Mouse (Mus musculus): ENCODE measurements around the gene Ints5. TPM values are rescaled to one million over a fixed set of nuclear protein-coding genes. Genes with fewer than 3 reads are reported as not detected.

Gene Ints5
- polyA plus RNA-seq, 1 experiment from 2014 or later: 37.9 TPM

GRCm38 (mm10) chr19:8941136-8941514 is 48.3 kb downstream of the Ints5 start:
- Histone ChIP-seq H3K9ac (peak overlapping the region; percentile 99), H3K4me1 (peaks cover 35% of the 10 kb centered on the region), H3K27me3 (no peaks in the 10 kb centered on the region), H3K9me3 (replicated peaks) (no peaks in the 10 kb centered on the region), H3K36me3 (ENCODE audit: poor library complexity, severe bottlenecking) (peaks cover 32% of the 10 kb centered on the region), H3K4me2 (peak overlapping the region; percentile 72), H3K4me3 (peak overlapping the region; percentile 85), H3K27ac (peak overlapping the region; percentile 97)
- WGBS: 32% methylated on average over 10 of the region's 10 CpGs
- ATAC-seq: peak; percentile 16; the same call in 1 of the 2 replicates

GRCm38 (mm10) chr19:8941515-8942217 is 48.9 kb downstream of the Ints5 start, which contains the start of gene Mta2:
Gene Mta2 (plus strand): TSS chr19:8941875.
- H3K4me1 ChIP-seq: peaks cover 35% of the 10 kb centered on the region
- H3K27me3 ChIP-seq: no peaks in the 10 kb centered on the region
- peak; percentile 94 for ATAC-seq
- peak within 1 kb of the TSS; percentile 85 for H3K4me3 ChIP-seq
- peak within 1 kb of the TSS; percentile 72 for H3K4me2 ChIP-seq
- under 1% methylated on average over 64 of the region's 64 CpGs for WGBS
- H3K36me3 ChIP-seq (ENCODE audit: poor library complexity, severe bottlenecking): peaks cover 33% of the 10 kb centered on the region
- H3K27ac ChIP-seq: peak within 1 kb of the TSS; percentile 97
- peak within 1 kb of the TSS; percentile 99 for H3K9ac ChIP-seq
- no peaks in the 10 kb centered on the region for H3K9me3 ChIP-seq (replicated peaks)

GRCm38 (mm10) chr19:8942276-8942964 is 49.6 kb downstream of the Ints5 start:
- Histone ChIP-seq H3K4me3 (peak overlapping the region; percentile 85), H3K27me3 (no peaks in the 10 kb centered on the region), H3K9ac (peak overlapping the region; percentile 99), H3K36me3 (ENCODE audit: poor library complexity, severe bottlenecking) (peaks cover 38% of the 10 kb centered on the region), H3K4me1 (peaks cover 35% of the 10 kb centered on the region), H3K9me3 (replicated peaks) (no peaks in the 10 kb centered on the region), H3K4me2 (peak overlapping the region; percentile 72), H3K27ac (peak overlapping the region; percentile 97)
- under 1% methylated on average over 45 of the region's 46 CpGs for WGBS
- peak; percentile 33 for ATAC-seq

- Histone ChIP-seq H3K27ac (0 out of 2 replicates have a peak overlapping the region, but pooled peaks have one; percentile 19), H3K4me2 (peak overlapping the region; percentile 72), H3K36me3 (ENCODE audit: poor library complexity, severe bottlenecking) (peaks cover 41% of the 10 kb centered on the region), H3K4me1 (peaks cover 35% of the 10 kb centered on the region), H3K9me3 (replicated peaks) (no peaks in the 10 kb centered on the region), H3K9ac (peak overlapping the region; percentile 99), H3K4me3 (peak overlapping the region; percentile 85), H3K27me3 (no peaks in the 10 kb centered on the region)
- no peak for ATAC-seq
- WGBS: 69% methylated on average over 2 of the region's 2 CpGs
These were observed 50.2 kb downstream of the Ints5 start for GRCm38 (mm10) chr19:8943047-8943446.

- no peaks in the 10 kb centered on the region for H3K27me3 ChIP-seq
- peaks cover 51% of the 10 kb centered on the region for H3K36me3 ChIP-seq (ENCODE audit: poor library complexity, severe bottlenecking)
- peak overlapping the region; percentile 72 for H3K4me2 ChIP-seq
- peak overlapping the region; percentile 85 for H3K4me3 ChIP-seq
- H3K9ac ChIP-seq: peak overlapping the region; percentile 99
- WGBS: 65% methylated on average over 5 of the region's 5 CpGs
- ATAC-seq: no peak
- peaks cover 35% of the 10 kb centered on the region for H3K4me1 ChIP-seq
- H3K9me3 ChIP-seq (replicated peaks): no peaks in the 10 kb centered on the region
- peak overlapping the region; percentile 25 for H3K27ac ChIP-seq
These were observed 51.3 kb downstream of the Ints5 start for GRCm38 (mm10) chr19:8944062-8944461.

GRCm38 (mm10) chr19:8944750-8945149 is 51.9 kb downstream of the Ints5 start:
- peak overlapping the region; percentile 44 for H3K4me2 ChIP-seq
- peaks cover 58% of the 10 kb centered on the region for H3K36me3 ChIP-seq (ENCODE audit: poor library complexity, severe bottlenecking)
- ATAC-seq: no peak
- peaks cover 35% of the 10 kb centered on the region for H3K4me1 ChIP-seq
- 36% methylated on average over 5 of the region's 5 CpGs for WGBS
- peak overlapping the region; percentile 11; the same call in 1 of the 2 replicates for H3K27ac ChIP-seq
- H3K4me3 ChIP-seq: peak overlapping the region; percentile 21
- H3K27me3 ChIP-seq: no peaks in the 10 kb centered on the region
- peak overlapping the region; percentile 27; the same call in 1 of the 2 replicates for H3K9ac ChIP-seq
- H3K9me3 ChIP-seq (replicated peaks): no peaks in the 10 kb centered on the region

GRCm38 (mm10) chr19:8945251-8945650 is 52.4 kb downstream of the Ints5 start:
- peak overlapping the region; percentile 21 for H3K4me3 ChIP-seq
- H3K9me3 ChIP-seq (replicated peaks): no peaks in the 10 kb centered on the region
- H3K27me3 ChIP-seq: no peaks in the 10 kb centered on the region
- H3K4me2 ChIP-seq: peak overlapping the region; percentile 44
- H3K27ac ChIP-seq: peak overlapping the region; percentile 11; the same call in 1 of the 2 replicates
- WGBS: 82% methylated on average over 6 of the region's 6 CpGs
- ATAC-seq: no peak
- H3K4me1 ChIP-seq: peaks cover 35% of the 10 kb centered on the region
- peak overlapping the region; percentile 27; the same call in 1 of the 2 replicates for H3K9ac ChIP-seq
- H3K36me3 ChIP-seq (ENCODE audit: poor library complexity, severe bottlenecking): peaks cover 63% of the 10 kb centered on the region

- H3K36me3 ChIP-seq (ENCODE audit: poor library complexity, severe bottlenecking): peaks cover 79% of the 10 kb centered on the region
- 94% methylated on average over 7 of the region's 7 CpGs for WGBS
- no peak for ATAC-seq
These were observed 54.1 kb downstream of the Ints5 start for GRCm38 (mm10) chr19:8946929-8947328.

More at GRCm38 (mm10) chr19:8946929-8947328, 54.1 kb downstream of the Ints5 start:
- Histone ChIP-seq H3K9ac (no peak overlapping the region), H3K4me2 (no peak overlapping the region), H3K4me3 (no peak overlapping the region), H3K27ac (no peak overlapping the region), H3K9me3 (replicated peaks) (no peaks in the 10 kb centered on the region), H3K27me3 (no peaks in the 10 kb centered on the region), H3K4me1 (peaks cover 38% of the 10 kb centered on the region)

Small RNA genes within 50 kb of the gene (microRNA-seq; reads per million reads assigned to microRNA genes)
- gene Mir5136: 0.80 reads per million

Other genes with a start within 250 kb of the Ints5 start
- gene Chrm1, start 229.2 kb upstream of the Ints5 start, polyA plus RNA-seq (2015; fragmentation: Nextera tagmentation; extraction: Ambion mirVana): 0.94 and 1.3 TPM in 2 replicates
- 135 and 143 TPM in 2 replicates for gene Slc3a2, start 169.6 kb upstream of the Ints5 start, polyA plus RNA-seq (2015; fragmentation: Nextera tagmentation; extraction: Ambion mirVana)
- 92.0 and 97.4 TPM in 2 replicates for gene Wdr74, start 157.2 kb upstream of the Ints5 start, polyA plus RNA-seq (2015; fragmentation: Nextera tagmentation; extraction: Ambion mirVana)
- gene 1700092M07Rik, start 152.3 kb upstream of the Ints5 start, polyA plus RNA-seq (2015; fragmentation: Nextera tagmentation; extraction: Ambion mirVana): 1.9 and 3.7 TPM in 2 replicates
- gene Stx5a, start 151.6 kb upstream of the Ints5 start, polyA plus RNA-seq (2015; fragmentation: Nextera tagmentation; extraction: Ambion mirVana): 117 and 118 TPM in 2 replicates
- gene Nxf1, start 135.9 kb upstream of the Ints5 start, polyA plus RNA-seq (2015; fragmentation: Nextera tagmentation; extraction: Ambion mirVana): 194 and 211 TPM in 2 replicates
- 260 and 261 TPM in 2 replicates for gene Tmem223, start 122.0 kb upstream of the Ints5 start, polyA plus RNA-seq (2015; fragmentation: Nextera tagmentation; extraction: Ambion mirVana)
- 35.9 and 36.5 TPM in 2 replicates for gene Tmem179b, start 118.5 kb upstream of the Ints5 start, polyA plus RNA-seq (2015; fragmentation: Nextera tagmentation; extraction: Ambion mirVana)
- gene Taf6l, start 106.6 kb upstream of the Ints5 start, polyA plus RNA-seq (2015; fragmentation: Nextera tagmentation; extraction: Ambion mirVana): 30.1 and 33.0 TPM in 2 replicates
- gene Polr2g, start 94.4 kb upstream of the Ints5 start, polyA plus RNA-seq (2015; fragmentation: Nextera tagmentation; extraction: Ambion mirVana): 174 and 190 TPM in 2 replicates
- gene Zbtb3, start 90.5 kb upstream of the Ints5 start, polyA plus RNA-seq (2015; fragmentation: Nextera tagmentation; extraction: Ambion mirVana): 7.9 and 8.5 TPM in 2 replicates
- 86.1 and 89.1 TPM in 2 replicates for gene Ttc9c, start 73.7 kb upstream of the Ints5 start, polyA plus RNA-seq (2015; fragmentation: Nextera tagmentation; extraction: Ambion mirVana)
- gene Hnrnpul2, start 73.0 kb upstream of the Ints5 start, polyA plus RNA-seq (2015; fragmentation: Nextera tagmentation; extraction: Ambion mirVana): 6.4 and 6.8 TPM in 2 replicates
- gene AC129217.1, start 63.2 kb upstream of the Ints5 start, polyA plus RNA-seq (2015; fragmentation: Nextera tagmentation; extraction: Ambion mirVana): not detected in 2 replicates
- gene Bscl2, start 55.5 kb upstream of the Ints5 start, polyA plus RNA-seq (2015; fragmentation: Nextera tagmentation; extraction: Ambion mirVana): 66.9 and 72.1 TPM in 2 replicates
- gene Gng3, start 53.8 kb upstream of the Ints5 start, polyA plus RNA-seq (2015; fragmentation: Nextera tagmentation; extraction: Ambion mirVana): 198 and 204 TPM in 2 replicates
- 0.28 and 0.39 TPM in 2 replicates for gene Lrrn4cl, start 42.2 kb upstream of the Ints5 start, polyA plus RNA-seq (2015; fragmentation: Nextera tagmentation; extraction: Ambion mirVana)
- 188 and 194 TPM in 2 replicates for gene Ubxn1, start 21.5 kb upstream of the Ints5 start, polyA plus RNA-seq (2015; fragmentation: Nextera tagmentation; extraction: Ambion mirVana)
- 61.8 and 64.6 TPM in 2 replicates for gene Uqcc3, start 12.1 kb upstream of the Ints5 start, polyA plus RNA-seq (2015; fragmentation: Nextera tagmentation; extraction: Ambion mirVana)
- 73.6 and 85.7 TPM in 2 replicates for gene Lbhd1, start 9.3 kb upstream of the Ints5 start, polyA plus RNA-seq (2015; fragmentation: Nextera tagmentation; extraction: Ambion mirVana)
- gene Gm49403, start 9.1 kb upstream of the Ints5 start, polyA plus RNA-seq (2015; fragmentation: Nextera tagmentation; extraction: Ambion mirVana): not detected in 2 replicates
- 92.5 and 97.7 TPM in 2 replicates for gene 1810009A15Rik, start 4.2 kb upstream of the Ints5 start, polyA plus RNA-seq (2015; fragmentation: Nextera tagmentation; extraction: Ambion mirVana)
- not detected in 2 replicates for gene Gm49416, start 4.1 kb upstream of the Ints5 start, polyA plus RNA-seq (2015; fragmentation: Nextera tagmentation; extraction: Ambion mirVana)
- gene Ganab, start 5.1 kb downstream of the Ints5 start, polyA plus RNA-seq (2015; fragmentation: Nextera tagmentation; extraction: Ambion mirVana): 83.6 and 91.5 TPM in 2 replicates
- 66.4 and 69.5 TPM in 2 replicates for gene B3gat3, start 27.4 kb downstream of the Ints5 start, polyA plus RNA-seq (2015; fragmentation: Nextera tagmentation; extraction: Ambion mirVana)
- 1.2 and 1.3 TPM in 2 replicates for gene Rom1, start 36.4 kb downstream of the Ints5 start, polyA plus RNA-seq (2015; fragmentation: Nextera tagmentation; extraction: Ambion mirVana)
- 8.9 and 9.6 TPM in 2 replicates for gene Eml3, start 36.5 kb downstream of the Ints5 start, polyA plus RNA-seq (2015; fragmentation: Nextera tagmentation; extraction: Ambion mirVana)
- 178 and 180 TPM in 2 replicates for gene Mta2, start 48.9 kb downstream of the Ints5 start, polyA plus RNA-seq (2015; fragmentation: Nextera tagmentation; extraction: Ambion mirVana)
- 35.3 and 36.7 TPM in 2 replicates for gene Tut1, start 60.8 kb downstream of the Ints5 start, polyA plus RNA-seq (2015; fragmentation: Nextera tagmentation; extraction: Ambion mirVana)
- 369 and 373 TPM in 2 replicates for gene Eef1g, start 74.0 kb downstream of the Ints5 start, polyA plus RNA-seq (2015; fragmentation: Nextera tagmentation; extraction: Ambion mirVana)
- gene Ahnak, start 96.3 kb downstream of the Ints5 start, polyA plus RNA-seq (2015; fragmentation: Nextera tagmentation; extraction: Ambion mirVana): 2.8 and 3.0 TPM in 2 replicates
- gene Scgb1a1, start 195.0 kb downstream of the Ints5 start, polyA plus RNA-seq (2015; fragmentation: Nextera tagmentation; extraction: Ambion mirVana): not detected in 2 replicates
- gene Asrgl1, start 242.6 kb downstream of the Ints5 start, polyA plus RNA-seq (2015; fragmentation: Nextera tagmentation; extraction: Ambion mirVana): 28.7 and 29.4 TPM in 2 replicates

Measured in forebrain, embryonic 13.5 days (tissue).